Mouse (Mus musculus) lung, postnatal 0 days (tissue): Measurements from ENCODE around the gene Fto.

Experiments
- CTCF ChIP-seq: IDR thresholded peaks from 2 replicates; pipeline ENCODE4 v1.5.1; 2016; ENCODE audit warnings: antibody characterized with exemption, mild to moderate bottlenecking
- EP300 ChIP-seq: IDR thresholded peaks from 2 replicates; pipeline ENCODE4 v1.6.1; 2016; ENCODE audit warnings: antibody characterized with exemption, mild to moderate bottlenecking, control low read depth

DNA sequence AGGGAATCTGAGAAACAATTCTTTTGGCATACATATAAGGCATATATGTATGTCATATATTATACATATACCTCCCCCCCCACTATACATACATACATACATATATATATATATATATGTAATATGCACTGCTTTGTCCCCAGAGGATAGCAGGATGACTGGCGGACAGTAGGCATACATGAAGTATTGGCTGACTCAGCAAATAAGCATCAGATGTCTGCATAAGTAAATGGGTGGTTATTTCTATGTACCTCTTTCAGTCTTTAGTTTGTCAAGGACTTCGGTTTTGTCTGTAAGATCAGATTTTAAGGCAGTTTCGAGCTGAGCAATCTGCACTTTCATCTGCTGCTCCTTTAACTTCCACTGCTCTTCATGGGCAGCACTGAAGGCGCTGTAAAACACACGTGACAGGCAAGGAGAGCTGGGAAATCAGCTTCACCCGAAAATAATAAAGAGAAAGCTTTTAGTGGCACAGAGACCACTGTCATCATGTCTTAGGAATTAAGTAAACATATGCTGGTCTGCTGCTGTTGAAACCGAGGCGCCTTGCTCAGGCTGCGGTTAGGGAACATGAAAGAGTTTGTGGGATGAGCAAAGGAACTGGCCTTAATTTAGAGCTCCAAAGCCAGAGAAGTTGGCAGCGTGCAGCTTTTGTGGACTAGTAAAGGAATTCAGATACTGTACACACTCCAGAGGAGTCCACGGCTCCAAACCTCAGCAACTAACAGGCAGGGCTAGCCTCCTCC is 32.7 kb upstream of the Fto start:
- TF ChIP-seq EP300 (no peak), CTCF (no peak)
